Mouse (Mus musculus): ENCODE data around the gene Celf6. TPM values are rescaled to one million over a fixed set of nuclear protein-coding genes. Genes with fewer than 3 reads are reported as not detected.

Gene Celf6
- polyA plus RNA-seq (2015; fragmentation: Nextera tagmentation; extraction: Ambion mirVana): 2.9 TPM in 2 replicates

DNA sequence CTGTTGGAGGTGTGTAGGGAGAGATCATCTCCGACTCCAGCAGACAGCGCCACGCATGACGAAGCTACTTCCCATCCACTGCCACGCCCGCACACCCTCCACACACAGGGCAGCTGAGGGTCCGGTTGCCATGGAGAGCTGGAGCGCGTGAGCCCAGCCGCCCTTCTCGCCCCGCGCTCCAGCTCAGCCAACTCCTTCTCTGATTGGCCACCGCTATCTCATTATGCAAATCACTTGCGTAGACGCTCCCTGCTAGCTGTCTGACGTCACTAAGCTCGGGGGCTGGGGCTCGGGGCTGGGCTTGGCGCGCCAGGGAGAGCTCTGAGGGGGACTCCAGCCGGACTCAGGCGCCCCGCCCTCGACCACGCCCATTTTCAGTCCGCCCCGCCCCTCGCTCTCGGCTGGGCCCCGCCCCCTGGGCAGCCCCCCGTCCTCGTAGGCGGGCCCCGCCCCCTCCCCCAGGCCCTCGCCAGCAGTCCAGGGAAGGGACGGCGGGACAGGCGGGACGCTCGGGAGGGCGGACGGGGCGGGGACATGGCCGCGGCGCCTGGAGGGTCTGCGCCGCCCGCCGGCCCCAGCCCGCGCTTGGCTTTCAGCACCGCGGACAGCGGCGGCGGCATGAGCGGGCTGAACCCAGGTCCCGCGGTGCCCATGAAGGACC is at the start of gene Celf6:
Celf6 (plus strand) TSS at position 74 of the 661 bp plus-strand sequence.
- H3K27me3 ChIP-seq (replicated peaks; ENCODE audit: control insufficient read depth, insufficient read depth, low read length): no peaks in the 10 kb centered on the region
- peak; percentile 98 for ATAC-seq

DNA sequence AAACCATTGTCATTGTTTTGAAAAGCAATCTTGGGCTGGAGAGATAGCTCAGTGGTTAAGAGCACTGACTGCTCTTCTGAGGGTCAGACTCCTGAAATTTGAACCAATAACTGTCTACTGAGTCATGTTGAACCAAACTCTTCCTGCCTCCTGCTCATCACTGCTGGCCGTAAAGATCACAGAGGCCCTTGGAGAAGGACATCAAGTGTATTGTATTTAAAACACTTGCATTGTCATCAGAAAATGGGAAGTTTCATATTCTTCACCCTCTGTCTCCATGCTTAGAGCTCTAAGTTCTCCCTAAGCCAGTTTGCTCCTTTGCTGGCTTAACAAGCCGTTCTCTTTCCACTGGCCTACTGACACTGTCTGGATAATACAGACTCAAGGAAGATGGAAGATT is 49.4 kb upstream of the Celf6 start:
- Histone ChIP-seq H3K4me1 (ENCODE audit: control insufficient read depth, insufficient read depth, low read length) (no peaks in the 10 kb centered on the region), H3K4me3 (ENCODE audit: low read length) (no peak overlapping the region), H3K4me2 (ENCODE audit: low read depth, low read length) (no peak overlapping the region), H3K27ac (ENCODE audit: low read length) (no peak overlapping the region), H3K9me3 (ENCODE audit: control insufficient read depth, low read length) (no peaks in the 10 kb centered on the region), H3K27me3 (replicated peaks; ENCODE audit: control insufficient read depth, insufficient read depth, low read length) (no peaks in the 10 kb centered on the region), H3K9ac (ENCODE audit: low read depth, low read length) (no peak overlapping the region), H3K36me3 (ENCODE audit: control insufficient read depth, insufficient read depth, low read length) (no peaks in the 10 kb centered on the region)
- no peak for ATAC-seq
- WGBS: 89% methylated on average over 2 of the region's 2 CpGs

More for the DNA sequence above, at the start of gene Celf6:
- H3K4me3 ChIP-seq (ENCODE audit: low read length): peak within 1 kb of the TSS; percentile 54
- H3K27ac ChIP-seq (ENCODE audit: low read length): no peak within 1 kb of the TSS
- peaks cover 9% of the 10 kb centered on the region for H3K4me1 ChIP-seq (ENCODE audit: control insufficient read depth, insufficient read depth, low read length)
- H3K9ac ChIP-seq (ENCODE audit: low read depth, low read length): no peak within 1 kb of the TSS; the same call in 1 of the 2 replicates
- peak within 1 kb of the TSS; percentile 78 for H3K4me2 ChIP-seq (ENCODE audit: low read depth, low read length)
- under 1% methylated on average over 59 of the region's 61 CpGs for WGBS
- no peaks in the 10 kb centered on the region for H3K9me3 ChIP-seq (ENCODE audit: control insufficient read depth, low read length)
- no peaks in the 10 kb centered on the region for H3K36me3 ChIP-seq (ENCODE audit: control insufficient read depth, insufficient read depth, low read length)

DNA sequence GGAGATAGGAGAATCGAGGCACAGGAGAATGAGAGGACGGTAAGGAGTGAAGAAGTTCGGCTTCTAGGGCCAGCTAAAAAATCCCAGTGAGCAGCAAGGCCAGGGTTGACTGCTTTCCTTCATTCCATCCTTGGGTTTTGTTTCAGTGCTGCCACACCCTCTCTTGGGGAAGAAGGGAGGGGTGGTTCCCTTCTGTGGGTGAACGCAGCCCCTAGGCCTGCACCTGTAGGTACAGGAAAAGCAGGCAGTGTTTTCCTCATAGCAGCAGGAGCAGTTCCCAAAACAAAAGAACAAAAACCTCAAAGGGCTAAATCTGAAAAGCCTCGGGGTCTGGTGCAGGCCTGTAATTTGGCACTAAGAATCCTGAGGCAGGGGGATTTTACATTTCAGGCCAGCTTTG is 46.1 kb upstream of the Celf6 start:
- WGBS: 49% methylated on average over 5 of the region's 5 CpGs
- no peak overlapping the region for H3K9ac ChIP-seq (ENCODE audit: low read depth, low read length)
- no peaks in the 10 kb centered on the region for H3K27me3 ChIP-seq (replicated peaks; ENCODE audit: control insufficient read depth, insufficient read depth, low read length)
- H3K4me2 ChIP-seq (ENCODE audit: low read depth, low read length): no peak overlapping the region
- no peak overlapping the region for H3K27ac ChIP-seq (ENCODE audit: low read length)
- no peaks in the 10 kb centered on the region for H3K36me3 ChIP-seq (ENCODE audit: control insufficient read depth, insufficient read depth, low read length)
- H3K9me3 ChIP-seq (ENCODE audit: control insufficient read depth, low read length): no peaks in the 10 kb centered on the region
- H3K4me1 ChIP-seq (ENCODE audit: control insufficient read depth, insufficient read depth, low read length): no peaks in the 10 kb centered on the region
- no peak overlapping the region for H3K4me3 ChIP-seq (ENCODE audit: low read length)
- ATAC-seq: no peak

DNA sequence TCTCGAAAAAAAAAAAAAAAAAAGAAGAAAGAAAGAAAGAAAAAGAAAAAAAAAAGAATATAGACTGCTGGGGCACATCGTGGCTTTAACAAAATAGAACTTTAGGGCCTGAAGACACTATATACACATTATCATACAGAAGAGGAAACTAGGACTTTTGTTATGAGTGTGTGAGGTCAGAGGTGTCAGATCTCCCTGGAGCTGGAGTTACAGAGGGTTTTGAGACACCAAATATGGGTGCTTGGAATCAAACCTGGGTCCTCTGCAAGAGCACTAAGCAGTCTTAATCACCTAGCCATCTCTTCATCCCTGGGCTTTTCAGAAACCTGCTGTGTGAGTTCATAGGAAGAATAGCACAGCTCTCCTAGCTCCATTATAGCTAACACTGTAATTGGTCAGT is 44.3 kb upstream of the Celf6 start:
- Histone ChIP-seq H3K36me3 (ENCODE audit: control insufficient read depth, insufficient read depth, low read length) (no peaks in the 10 kb centered on the region), H3K4me2 (ENCODE audit: low read depth, low read length) (no peak overlapping the region), H3K4me1 (ENCODE audit: control insufficient read depth, insufficient read depth, low read length) (no peaks in the 10 kb centered on the region), H3K4me3 (ENCODE audit: low read length) (no peak overlapping the region), H3K9me3 (ENCODE audit: control insufficient read depth, low read length) (no peaks in the 10 kb centered on the region), H3K27ac (ENCODE audit: low read length) (no peak overlapping the region), H3K27me3 (replicated peaks; ENCODE audit: control insufficient read depth, insufficient read depth, low read length) (no peaks in the 10 kb centered on the region), H3K9ac (ENCODE audit: low read depth, low read length) (no peak overlapping the region)
- 68% methylated on average over 2 of the region's 2 CpGs for WGBS
- ATAC-seq: no peak

DNA sequence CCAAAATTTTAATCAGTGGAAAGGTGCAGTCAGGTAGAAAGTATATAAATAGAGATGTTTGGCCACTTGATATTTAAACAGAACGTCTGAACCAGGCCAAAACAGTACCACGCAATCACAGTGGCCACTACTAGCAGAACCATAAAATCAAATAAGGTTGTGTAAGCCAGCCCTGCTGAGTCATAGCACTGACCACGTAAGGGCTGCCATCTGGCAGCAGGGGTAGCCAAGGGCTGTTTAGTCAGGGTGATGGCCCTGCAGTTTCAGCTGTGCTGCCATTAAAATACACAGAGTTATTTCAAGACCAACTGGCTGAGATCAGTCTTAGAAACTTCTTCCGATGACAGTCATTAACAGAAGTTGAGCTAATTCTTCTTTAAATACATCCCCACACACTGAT is 43.8 kb upstream of the Celf6 start:
- whole genome bisulfite sequencing: 74% methylated on average over 4 of the region's 4 CpGs
- H3K9me3 ChIP-seq (ENCODE audit: control insufficient read depth, low read length): no peaks in the 10 kb centered on the region
- H3K36me3 ChIP-seq (ENCODE audit: control insufficient read depth, insufficient read depth, low read length): no peaks in the 10 kb centered on the region
- no peak overlapping the region for H3K4me3 ChIP-seq (ENCODE audit: low read length)
- H3K27ac ChIP-seq (ENCODE audit: low read length): no peak overlapping the region
- H3K4me2 ChIP-seq (ENCODE audit: low read depth, low read length): no peak overlapping the region
- no peaks in the 10 kb centered on the region for H3K27me3 ChIP-seq (replicated peaks; ENCODE audit: control insufficient read depth, insufficient read depth, low read length)
- 0 out of 2 replicates have a peak, but pooled peaks cover under 1% of the 10 kb centered on the region for H3K4me1 ChIP-seq (ENCODE audit: control insufficient read depth, insufficient read depth, low read length)
- no peak for ATAC-seq
- no peak overlapping the region for H3K9ac ChIP-seq (ENCODE audit: low read depth, low read length)

DNA sequence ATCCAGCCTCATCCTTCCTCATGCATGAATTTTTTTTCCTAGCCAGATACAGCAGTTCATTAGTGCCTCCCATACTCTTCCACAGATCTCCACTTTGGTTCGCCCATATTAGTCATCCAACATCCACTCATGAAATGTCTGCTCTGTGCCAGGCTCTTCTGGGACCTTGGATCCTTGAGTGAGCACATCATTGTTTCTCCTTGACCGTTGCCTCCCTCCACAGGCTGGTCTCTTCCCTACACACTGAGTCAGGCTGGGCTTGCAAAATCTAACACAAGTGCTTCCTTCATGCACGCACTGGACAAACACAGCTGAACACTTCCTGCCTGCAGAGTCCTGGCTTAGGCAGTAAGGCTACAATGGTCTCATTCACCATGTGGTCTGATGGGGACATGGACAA is 40.1 kb upstream of the Celf6 start:
- Histone ChIP-seq H3K9ac (ENCODE audit: low read depth, low read length) (no peak overlapping the region), H3K9me3 (ENCODE audit: control insufficient read depth, low read length) (no peaks in the 10 kb centered on the region), H3K4me3 (ENCODE audit: low read length) (no peak overlapping the region), H3K27me3 (replicated peaks; ENCODE audit: control insufficient read depth, insufficient read depth, low read length) (no peaks in the 10 kb centered on the region), H3K36me3 (ENCODE audit: control insufficient read depth, insufficient read depth, low read length) (no peaks in the 10 kb centered on the region), H3K4me2 (ENCODE audit: low read depth, low read length) (no peak overlapping the region), H3K4me1 (ENCODE audit: control insufficient read depth, insufficient read depth, low read length) (peaks cover 11% of the 10 kb centered on the region), H3K27ac (ENCODE audit: low read length) (no peak overlapping the region)
- no peak for ATAC-seq
- WGBS: 68% methylated on average over 3 of the region's 3 CpGs

DNA sequence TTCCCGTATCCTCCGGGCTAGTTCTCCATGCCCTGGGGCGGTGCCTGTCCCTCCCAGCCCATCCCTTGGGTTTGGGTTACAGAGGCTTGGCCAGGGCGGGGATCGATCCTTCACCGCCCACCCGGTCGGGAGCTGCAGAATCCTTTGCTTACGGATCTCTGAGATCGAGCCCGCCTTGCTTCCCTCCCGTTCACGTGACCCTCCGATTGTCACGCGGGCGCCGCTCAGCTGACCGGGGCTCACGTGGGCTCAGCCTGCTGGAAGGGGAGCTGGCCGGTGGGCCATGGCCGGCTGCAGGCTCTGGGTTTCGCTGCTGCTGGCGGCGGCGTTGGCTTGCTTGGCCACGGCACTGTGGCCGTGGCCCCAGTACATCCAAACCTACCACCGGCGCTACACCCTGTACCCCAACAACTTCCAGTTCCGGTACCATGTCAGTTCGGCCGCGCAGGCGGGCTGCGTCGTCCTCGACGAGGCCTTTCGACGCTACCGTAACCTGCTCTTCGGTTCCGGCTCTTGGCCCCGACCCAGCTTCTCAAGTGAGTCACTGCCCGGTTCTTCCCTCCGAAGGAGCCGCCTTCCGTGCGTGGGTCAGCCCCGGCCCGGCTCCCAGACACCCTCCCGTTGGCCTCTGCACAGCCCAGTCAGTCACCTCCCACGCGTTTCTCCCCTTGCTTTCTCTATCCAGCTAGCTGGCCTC is 38.1 kb upstream of the Celf6 start, which contains the start of the genes Hexa and Tmem202:
Hexa (plus strand) TSS at position 100 of the 697 bp plus-strand sequence.
Tmem202 (minus strand) TSS at position 407 of the 697 bp plus-strand sequence.
- Histone ChIP-seq H3K27me3 (replicated peaks; ENCODE audit: control insufficient read depth, insufficient read depth, low read length) (no peaks in the 10 kb centered on the region), H3K9me3 (ENCODE audit: control insufficient read depth, low read length) (no peaks in the 10 kb centered on the region), H3K9ac (ENCODE audit: low read depth, low read length) (peak within 1 kb of the TSS; percentile 81), H3K4me1 (ENCODE audit: control insufficient read depth, insufficient read depth, low read length) (peaks cover 16% of the 10 kb centered on the region), H3K4me2 (ENCODE audit: low read depth, low read length) (peak within 1 kb of the TSS; percentile 87), H3K4me3 (ENCODE audit: low read length) (peak within 1 kb of the TSS; percentile 60), H3K27ac (ENCODE audit: low read length) (peak within 1 kb of the TSS; percentile 40), H3K36me3 (ENCODE audit: control insufficient read depth, insufficient read depth, low read length) (no peaks in the 10 kb centered on the region)
- WGBS: 1% methylated on average over 55 of the region's 55 CpGs
- peak; percentile 83 for ATAC-seq

DNA sequence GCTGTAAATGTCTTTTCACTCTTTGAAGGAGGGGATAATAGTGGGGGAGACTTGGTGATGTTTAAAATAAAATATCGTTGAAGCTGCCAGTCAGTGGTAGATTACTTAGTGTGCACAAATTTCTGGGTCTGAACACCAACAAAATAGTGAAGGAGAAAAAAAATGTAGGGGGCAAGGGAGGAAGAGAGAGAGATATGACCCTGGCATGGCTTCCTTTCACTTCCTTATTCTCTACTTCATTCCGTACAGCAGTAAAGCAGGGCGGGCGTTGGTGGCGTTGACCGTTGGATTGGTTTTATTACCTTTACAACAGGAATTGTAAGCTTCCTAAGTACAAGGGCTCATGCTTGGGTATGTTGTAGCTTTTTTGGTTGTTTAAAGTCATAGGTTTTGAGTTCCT is 36.1 kb upstream of the Celf6 start:
- peaks cover 16% of the 10 kb centered on the region for H3K4me1 ChIP-seq (ENCODE audit: control insufficient read depth, insufficient read depth, low read length)
- no peaks in the 10 kb centered on the region for H3K9me3 ChIP-seq (ENCODE audit: control insufficient read depth, low read length)
- H3K36me3 ChIP-seq (ENCODE audit: control insufficient read depth, insufficient read depth, low read length): no peaks in the 10 kb centered on the region
- H3K4me3 ChIP-seq (ENCODE audit: low read length): peak overlapping the region; percentile 5
- H3K27ac ChIP-seq (ENCODE audit: low read length): no peak overlapping the region
- peak overlapping the region; percentile 39 for H3K4me2 ChIP-seq (ENCODE audit: low read depth, low read length)
- H3K9ac ChIP-seq (ENCODE audit: low read depth, low read length): no peak overlapping the region
- 0 out of 2 replicates have a peak, but pooled peaks have one; percentile 47 for ATAC-seq
- H3K27me3 ChIP-seq (replicated peaks; ENCODE audit: control insufficient read depth, insufficient read depth, low read length): no peaks in the 10 kb centered on the region
- 54% methylated on average over 6 of the region's 6 CpGs for WGBS

DNA sequence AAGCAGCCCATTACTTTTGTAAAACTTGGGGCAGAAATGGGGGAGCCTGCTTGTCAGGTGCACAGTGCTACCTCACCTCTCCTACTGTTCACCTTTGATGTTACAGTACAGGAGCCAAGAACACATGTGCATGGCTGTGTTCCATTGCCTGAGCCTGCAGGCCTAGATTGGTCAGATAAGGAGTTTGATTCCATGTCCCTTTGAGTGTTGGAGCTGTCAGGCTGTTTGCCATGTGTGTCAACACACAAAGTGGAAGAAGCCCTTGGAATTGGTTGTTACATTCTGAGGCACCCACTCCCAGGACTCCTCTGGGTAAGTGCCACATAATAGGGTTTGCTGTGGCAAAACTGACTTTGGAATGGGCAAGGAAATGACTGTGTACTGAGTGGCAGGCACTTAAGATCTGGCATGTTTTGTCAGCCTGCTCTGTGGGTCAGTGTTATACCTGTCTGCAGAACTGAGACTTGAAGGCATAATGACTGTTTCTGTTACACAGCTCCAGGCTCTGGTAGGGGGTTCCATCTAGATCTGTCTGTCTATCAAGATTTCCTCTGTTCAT is 34.9 kb upstream of the Celf6 start:
- H3K4me2 ChIP-seq (ENCODE audit: low read depth, low read length): 0 out of 2 replicates have a peak overlapping the region, but pooled peaks have one; percentile 3
- H3K36me3 ChIP-seq (ENCODE audit: control insufficient read depth, insufficient read depth, low read length): no peaks in the 10 kb centered on the region
- H3K9ac ChIP-seq (ENCODE audit: low read depth, low read length): no peak overlapping the region
- no peak overlapping the region for H3K27ac ChIP-seq (ENCODE audit: low read length)
- no peaks in the 10 kb centered on the region for H3K27me3 ChIP-seq (replicated peaks; ENCODE audit: control insufficient read depth, insufficient read depth, low read length)
- ATAC-seq: no peak
- H3K4me3 ChIP-seq (ENCODE audit: low read length): no peak overlapping the region
- H3K9me3 ChIP-seq (ENCODE audit: control insufficient read depth, low read length): no peaks in the 10 kb centered on the region
- peaks cover 16% of the 10 kb centered on the region for H3K4me1 ChIP-seq (ENCODE audit: control insufficient read depth, insufficient read depth, low read length)
